Mouse (Mus musculus): ENCODE measurements around the gene Syce2. TPM values are rescaled to one million over a fixed set of nuclear protein-coding genes. Genes with fewer than 3 reads are reported as not detected.

The Syce2 gene
- polyA plus RNA-seq, 1 experiment: 2.3 TPM

DNA sequence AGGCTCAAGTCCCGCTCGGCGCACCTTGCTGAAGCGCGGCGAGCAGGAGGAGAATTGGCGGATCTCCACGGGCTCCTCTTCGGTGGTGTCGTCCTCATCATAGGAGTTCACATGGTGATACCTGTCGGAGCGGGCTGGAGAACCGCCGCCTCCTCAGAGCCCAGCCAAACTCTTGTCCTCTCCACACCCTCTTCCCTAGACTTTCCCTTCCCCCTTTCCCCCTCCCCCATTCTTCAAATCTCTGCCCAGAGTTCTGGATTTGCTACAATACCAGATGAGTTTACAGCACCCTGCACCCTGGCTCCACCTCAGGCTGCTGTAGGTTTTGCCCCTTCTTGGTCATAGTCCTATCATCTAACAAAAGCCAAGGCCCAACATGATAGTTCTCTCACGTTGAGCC lies 46.7 kb downstream of the Syce2 start:
- Histone ChIP-seq H3K36me3 (ENCODE audit: control insufficient read depth, insufficient read depth) (no peaks in the 10 kb centered on the region), H3K79me2 (ENCODE audit: control insufficient read depth, insufficient read depth) (no peaks in the 10 kb centered on the region), H3K4me3 (no peak overlapping the region), H3ac (ENCODE audit: control insufficient read depth, insufficient read length) (no peak overlapping the region), H3K27me3 (ENCODE audit: control insufficient read depth, insufficient read depth, insufficient read length) (peaks cover 17% of the 10 kb centered on the region), H3K4me2 (ENCODE audit: low read depth) (no peak overlapping the region)
- no peak for TF ChIP-seq TCF12 (IDR thresholded peaks at IDR 0.05; ENCODE audit: insufficient read depth, poor library complexity, severe bottlenecking)
- no peak for TF ChIP-seq MYOD1 (IDR thresholded peaks at IDR 0.05; ENCODE audit: control insufficient read depth in 1 of 3, insufficient read length in 2 of 3, low read depth in 2 of 3)
- TF ChIP-seq TCF3 (IDR thresholded peaks at IDR 0.05; ENCODE audit: insufficient read length, low read depth): no peak
- no peak for TF ChIP-seq POLR2A (IDR thresholded peaks at IDR 0.05; ENCODE audit: insufficient read length, low read depth)
- TF ChIP-seq MAX (IDR thresholded peaks at IDR 0.05; ENCODE audit: low read depth): no peak
- no peak for TF ChIP-seq SRF (IDR thresholded peaks at IDR 0.05; ENCODE audit: control insufficient read depth, insufficient read length, low read depth)
- no peak for TF ChIP-seq CEBPB (IDR thresholded peaks at IDR 0.05; ENCODE audit: insufficient read depth, poor library complexity, severe bottlenecking)
- TF ChIP-seq E2F4 (IDR thresholded peaks at IDR 0.05; ENCODE audit: insufficient read depth): no peak
- TF ChIP-seq MYOG (IDR thresholded peaks at IDR 0.05; ENCODE audit: control insufficient read depth in 1 of 3, insufficient read depth in 1 of 3, insufficient read length in 2 of 3, low read depth in 2 of 3): no peak
- TF ChIP-seq REST (IDR thresholded peaks at IDR 0.05; ENCODE audit: insufficient read depth, insufficient read length): no peak
- TF ChIP-seq USF1 (IDR thresholded peaks at IDR 0.05; ENCODE audit: low read depth): no peak

- Histone ChIP-seq H3K27me3 (ENCODE audit: control insufficient read depth, insufficient read depth, insufficient read length) (peaks cover 8% of the 10 kb centered on the region), H3K4me2 (ENCODE audit: low read depth) (no peak overlapping the region), H3K4me3 (no peak overlapping the region), H3K79me2 (ENCODE audit: control insufficient read depth, insufficient read depth) (no peaks in the 10 kb centered on the region), H3K36me3 (ENCODE audit: control insufficient read depth, insufficient read depth) (no peaks in the 10 kb centered on the region), H3ac (ENCODE audit: control insufficient read depth, insufficient read length) (no peak overlapping the region)
- no peak for TF ChIP-seq E2F4 (IDR thresholded peaks at IDR 0.05; ENCODE audit: insufficient read depth)
- TF ChIP-seq MYOD1 (IDR thresholded peaks at IDR 0.05; ENCODE audit: control insufficient read depth in 1 of 3, insufficient read length in 2 of 3, low read depth in 2 of 3): no peak
- TF ChIP-seq CEBPB (IDR thresholded peaks at IDR 0.05; ENCODE audit: insufficient read depth, poor library complexity, severe bottlenecking): no peak
- TF ChIP-seq POLR2A (IDR thresholded peaks at IDR 0.05; ENCODE audit: insufficient read length, low read depth): no peak
- TF ChIP-seq POLR2AphosphoS2 (IDR thresholded peaks at IDR 0.05; ENCODE audit: insufficient read length, low read depth): no peak
- TF ChIP-seq MYOG (IDR thresholded peaks at IDR 0.05; ENCODE audit: control insufficient read depth in 1 of 3, insufficient read depth in 1 of 3, insufficient read length in 2 of 3, low read depth in 2 of 3): no peak
- no peak for TF ChIP-seq USF1 (IDR thresholded peaks at IDR 0.05; ENCODE audit: low read depth)
Measured at GRCm38 (mm10) chr8:84921596-84921995, 49.7 kb downstream of the Syce2 start.

GRCm38 (mm10) chr8:84925557-84925956 lies 53.6 kb downstream of the Syce2 start:
- Histone ChIP-seq H3K36me3 (ENCODE audit: control insufficient read depth, insufficient read depth) (no peaks in the 10 kb centered on the region), H3K4me2 (ENCODE audit: low read depth) (no peak overlapping the region), H3ac (ENCODE audit: control insufficient read depth, insufficient read length) (no peak overlapping the region), H3K4me3 (no peak overlapping the region), H3K27me3 (ENCODE audit: control insufficient read depth, insufficient read depth, insufficient read length) (peaks cover 11% of the 10 kb centered on the region), H3K79me2 (ENCODE audit: control insufficient read depth, insufficient read depth) (no peaks in the 10 kb centered on the region)
- no peak for TF ChIP-seq USF1 (IDR thresholded peaks at IDR 0.05; ENCODE audit: low read depth)
- TF ChIP-seq MYOG (IDR thresholded peaks at IDR 0.05; ENCODE audit: control insufficient read depth in 1 of 3, insufficient read depth in 1 of 3, insufficient read length in 2 of 3, low read depth in 2 of 3): no peak
- TF ChIP-seq CEBPB (IDR thresholded peaks at IDR 0.05; ENCODE audit: insufficient read depth, poor library complexity, severe bottlenecking): no peak
- no peak for TF ChIP-seq TCF12 (IDR thresholded peaks at IDR 0.05; ENCODE audit: insufficient read depth, poor library complexity, severe bottlenecking)
- no peak for TF ChIP-seq POLR2A (IDR thresholded peaks at IDR 0.05; ENCODE audit: insufficient read length, low read depth)
- TF ChIP-seq MYOD1 (IDR thresholded peaks at IDR 0.05; ENCODE audit: control insufficient read depth in 1 of 3, insufficient read length in 2 of 3, low read depth in 2 of 3): no peak
- TF ChIP-seq SRF (IDR thresholded peaks at IDR 0.05; ENCODE audit: control insufficient read depth, insufficient read length, low read depth): no peak
- no peak for TF ChIP-seq TCF3 (IDR thresholded peaks at IDR 0.05; ENCODE audit: insufficient read length, low read depth)
- TF ChIP-seq REST (IDR thresholded peaks at IDR 0.05; ENCODE audit: insufficient read depth, insufficient read length): no peak
- TF ChIP-seq POLR2AphosphoS2 (IDR thresholded peaks at IDR 0.05; ENCODE audit: insufficient read length, low read depth): no peak
- no peak for TF ChIP-seq MAX (IDR thresholded peaks at IDR 0.05; ENCODE audit: low read depth)

GRCm38 (mm10) chr8:84927513-84927912 lies 55.6 kb downstream of the Syce2 start:
- H3K79me2 ChIP-seq (ENCODE audit: control insufficient read depth, insufficient read depth): no peaks in the 10 kb centered on the region
- H3ac ChIP-seq (ENCODE audit: control insufficient read depth, insufficient read length): no peak overlapping the region
- TF ChIP-seq USF1 (IDR thresholded peaks at IDR 0.05; ENCODE audit: low read depth): no peak
- no peak for TF ChIP-seq TCF12 (IDR thresholded peaks at IDR 0.05; ENCODE audit: insufficient read depth, poor library complexity, severe bottlenecking)
- TF ChIP-seq POLR2A (IDR thresholded peaks at IDR 0.05; ENCODE audit: insufficient read length, low read depth): no peak
- no peak for TF ChIP-seq CEBPB (IDR thresholded peaks at IDR 0.05; ENCODE audit: insufficient read depth, poor library complexity, severe bottlenecking)
- TF ChIP-seq MYOD1 (IDR thresholded peaks at IDR 0.05; ENCODE audit: control insufficient read depth in 1 of 3, insufficient read length in 2 of 3, low read depth in 2 of 3): no peak
- H3K27me3 ChIP-seq (ENCODE audit: control insufficient read depth, insufficient read depth, insufficient read length): peaks cover 20% of the 10 kb centered on the region
- no peak overlapping the region for H3K4me3 ChIP-seq
- no peaks in the 10 kb centered on the region for H3K36me3 ChIP-seq (ENCODE audit: control insufficient read depth, insufficient read depth)
- H3K4me2 ChIP-seq (ENCODE audit: low read depth): no peak overlapping the region

- Histone ChIP-seq H3K27me3 (ENCODE audit: control insufficient read depth, insufficient read depth, insufficient read length) (peaks cover 20% of the 10 kb centered on the region), H3ac (ENCODE audit: control insufficient read depth, insufficient read length) (no peak overlapping the region), H3K36me3 (ENCODE audit: control insufficient read depth, insufficient read depth) (no peaks in the 10 kb centered on the region), H3K79me2 (ENCODE audit: control insufficient read depth, insufficient read depth) (no peaks in the 10 kb centered on the region), H3K4me2 (ENCODE audit: low read depth) (no peak overlapping the region), H3K4me3 (no peak overlapping the region)
- TF ChIP-seq TCF12 (IDR thresholded peaks at IDR 0.05; ENCODE audit: insufficient read depth, poor library complexity, severe bottlenecking) (no peak), MAX (IDR thresholded peaks at IDR 0.05; ENCODE audit: low read depth) (no peak)
Measured at GRCm38 (mm10) chr8:84928456-84929306, 56.8 kb downstream of the Syce2 start.
